Mouse (Mus musculus): ENCODE results near the gene Mxi1.

DNA sequence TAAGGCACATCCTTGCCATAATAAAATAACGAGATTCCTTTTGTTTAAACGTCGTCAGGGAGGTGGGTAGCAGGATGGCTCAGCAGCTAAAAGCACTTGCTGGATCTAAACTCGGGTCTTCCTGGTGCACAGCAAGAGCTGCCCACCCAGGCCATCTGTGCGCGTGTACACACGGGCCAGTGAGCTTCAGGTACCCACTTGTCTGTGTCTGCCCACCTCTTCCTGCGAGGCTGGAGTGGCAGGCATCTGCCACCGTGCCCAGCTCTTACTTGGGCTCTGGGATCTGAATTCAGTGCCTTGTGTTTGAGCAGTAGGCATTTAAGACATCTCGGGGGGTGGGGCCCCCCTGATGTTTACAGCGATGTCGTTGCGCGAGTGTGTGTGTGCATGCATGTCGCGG, 44.7 kb downstream of the Mxi1 start:
- TF ChIP-seq CTCF (IDR thresholded peaks at IDR 0.05; ENCODE audit: low read depth): no peak
- no peak for TF ChIP-seq EP300 (optimal IDR thresholded peaks at IDR 0.05)
